Mouse (Mus musculus) cortical plate, adult 2 months (tissue): ENCODE data around the gene Rgs6. TPM values are rescaled to one million over a fixed set of nuclear protein-coding genes. Genes with fewer than 3 reads are reported as not detected.

Source experiments
- H3K27ac ChIP-seq: fragments of 200-500 bp; 2 replicates; pipeline ENCODE4 v1.5.1; 2012; ENCODE audit warnings: low read length, control low read depth, inconsistent platforms; ENCODE audit not compliant: insufficient read depth
- H3K4me1 ChIP-seq: fragments of 200-500 bp; 2 replicates; pipeline ENCODE4 v1.6.1; 2011; ENCODE audit warnings: low read length; ENCODE audit not compliant: control insufficient read depth, insufficient read depth
- H3K4me3 ChIP-seq: fragments of 200-500 bp; 2 replicates; pipeline ENCODE4 v1.5.1; 2011; ENCODE audit warnings: mild to moderate bottlenecking, low read length, control low read depth; ENCODE audit not compliant: insufficient read depth
- CTCF ChIP-seq: fragments of 200-500 bp; IDR thresholded peaks from 2 replicates; pipeline ENCODE4 v1.5.1; 2011; ENCODE audit warnings: mild to moderate bottlenecking, control low read depth, low read length; ENCODE audit not compliant: insufficient read depth; ENCODE audit errors: extremely low read depth
- POLR2A ChIP-seq: fragments of 200-500 bp; IDR thresholded peaks from 2 replicates; pipeline ENCODE4 v1.6.1; 2011; ENCODE audit warnings: mild to moderate bottlenecking, low read length, control low read depth; ENCODE audit not compliant: insufficient read depth; ENCODE audit errors: extremely low read depth
- polyA plus RNA-seq: library from polyadenylated mRNA; depleted of rRNA; stranded (reverse); fragments of >200 nt; gene quantifications from 2 replicates; pipeline ENCODE4 v1.2.3, GENCODE M21; 2012

Rgs6 gene
- polyA plus RNA-seq, 1 experiment, result 40.0 TPM

GRCm38 (mm10) chr12:82599011-82599410, 10.9 kb downstream of the Rgs6 start:
- no peak overlapping the region for H3K4me3 ChIP-seq
- H3K4me1 ChIP-seq, result no peaks in the 10 kb centered on the region
- TF ChIP-seq POLR2A, result no peak
- no peak for TF ChIP-seq CTCF
- H3K27ac ChIP-seq, result no peak overlapping the region

GRCm38 (mm10) chr12:82600406-82600805, 12.3 kb downstream of the Rgs6 start:
- Histone ChIP-seq H3K27ac (no peak overlapping the region), H3K4me1 (no peaks in the 10 kb centered on the region), H3K4me3 (no peak overlapping the region)
- TF ChIP-seq CTCF (no peak), POLR2A (no peak)

GRCm38 (mm10) chr12:82602823-82603222, 14.7 kb downstream of the Rgs6 start:
- Histone ChIP-seq H3K4me1 (no peaks in the 10 kb centered on the region), H3K4me3 (no peak overlapping the region), H3K27ac (no peak overlapping the region)
- TF ChIP-seq POLR2A (no peak), CTCF (no peak)

- no peak for TF ChIP-seq CTCF
- TF ChIP-seq POLR2A, result no peak
- no peak overlapping the region for H3K27ac ChIP-seq
- H3K4me3 ChIP-seq, result no peak overlapping the region
- no peaks in the 10 kb centered on the region for H3K4me1 ChIP-seq
Observed at GRCm38 (mm10) chr12:82603308-82603707, 15.2 kb downstream of the Rgs6 start.

GRCm38 (mm10) chr12:82603979-82604378, 15.9 kb downstream of the Rgs6 start:
- H3K4me3 ChIP-seq, result no peak overlapping the region
- no peak overlapping the region for H3K27ac ChIP-seq
- no peak for TF ChIP-seq CTCF
- TF ChIP-seq POLR2A, result no peak
- no peaks in the 10 kb centered on the region for H3K4me1 ChIP-seq

- TF ChIP-seq CTCF, result no peak
- no peak for TF ChIP-seq POLR2A
Observed at GRCm38 (mm10) chr12:82612769-82613660, 24.9 kb downstream of the Rgs6 start.

GRCm38 (mm10) chr12:82616486-82616812, 28.4 kb downstream of the Rgs6 start:
- no peaks in the 10 kb centered on the region for H3K4me1 ChIP-seq
- no peak for TF ChIP-seq POLR2A

More at GRCm38 (mm10) chr12:82612769-82613660, 24.9 kb downstream of the Rgs6 start:
- no peak overlapping the region for H3K4me3 ChIP-seq
- no peaks in the 10 kb centered on the region for H3K4me1 ChIP-seq
- no peak overlapping the region for H3K27ac ChIP-seq

GRCm38 (mm10) chr12:82616813-82617681, 29.0 kb downstream of the Rgs6 start:
- H3K27ac ChIP-seq, result peak overlapping the region; percentile 63
- no peaks in the 10 kb centered on the region for H3K4me1 ChIP-seq
- TF ChIP-seq POLR2A, result peak; percentile 46; the same call in 1 of the 2 replicates
- TF ChIP-seq CTCF, result no peak
- peak overlapping the region; percentile 65 for H3K4me3 ChIP-seq

More at GRCm38 (mm10) chr12:82616486-82616812, 28.4 kb downstream of the Rgs6 start:
- peak overlapping the region; percentile 65 for H3K4me3 ChIP-seq
- no peak overlapping the region for H3K27ac ChIP-seq

GRCm38 (mm10) chr12:82617682-82618370, 29.7 kb downstream of the Rgs6 start:
- Histone ChIP-seq H3K27ac (0 out of 2 replicates have a peak overlapping the region, but pooled peaks have one; percentile 63), H3K4me1 (no peaks in the 10 kb centered on the region), H3K4me3 (peak overlapping the region; percentile 65)
- TF ChIP-seq CTCF (no peak), POLR2A (no peak)
